Mouse (Mus musculus) cerebellum, adult 2 months (tissue): ENCODE measurements at regions not wholly inside any gene's neighbourhood (a gene's known extent, or its start where the extent isn't known, plus 50 kb on each side); places are given as distances from the start of the nearest gene placed in this dataset.

ENCODE experiments used
- CTCF ChIP-seq: fragments of 200-500 bp; IDR thresholded peaks from 2 replicates; pipeline ENCODE4 v1.5.1; 2011; ENCODE audit warnings: low read depth, mild to moderate bottlenecking, control low read depth, low read length, moderate library complexity, borderline replicate concordance; ENCODE audit not compliant: insufficient read depth
- POLR2A ChIP-seq: fragments of 200-500 bp; IDR thresholded peaks from 2 replicates; pipeline ENCODE4 v1.6.1; 2011; ENCODE audit warnings: low read length, control low read depth, borderline replicate concordance; ENCODE audit not compliant: insufficient read depth

DNA sequence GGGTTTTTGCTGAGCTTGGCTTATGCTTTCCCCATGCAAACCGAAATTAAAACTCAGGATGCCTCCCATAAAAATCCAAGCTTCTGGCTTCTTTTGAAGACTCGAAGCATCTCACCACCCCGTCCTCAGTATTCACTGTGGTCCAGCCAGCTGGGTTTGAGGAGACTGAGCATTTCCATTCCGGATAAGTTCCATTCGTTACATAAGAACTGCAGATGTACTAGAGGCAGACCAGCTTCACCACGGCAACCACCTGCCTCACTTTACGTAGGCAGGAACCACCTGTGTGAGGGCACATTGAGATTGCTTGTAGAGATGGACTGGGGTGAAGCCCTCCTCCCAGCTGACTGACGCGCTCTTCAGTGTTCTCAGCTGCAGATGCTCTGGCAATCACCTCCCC is 199.9 kb upstream of the Fbxl7 start:
- TF ChIP-seq POLR2A (no peak), CTCF (no peak)
